Mouse (Mus musculus) embryonic facial prominence, embryonic 13.5 days (tissue): ENCODE measurements around the gene Fut2. TPM values are rescaled to one million over a fixed set of nuclear protein-coding genes. Genes with fewer than 3 reads are reported as not detected.

Experiments used
- ATAC-seq: fragments of 200-750 bp; cut with Nextera tagmentation; 2 replicates; pipeline ENCODE4 v1.8.0; 2017; ENCODE audit warnings: low read depth; ENCODE audit not compliant: insufficient number of reproducible peaks, insufficient read depth, low FRiP score, low TSS enrichment
- H3K27ac ChIP-seq: fragments of 300-500 bp; sonication (generic); 2 replicates; pipeline ENCODE4 v1.5.1; 2015; ENCODE audit warnings: moderate library complexity, mild to moderate bottlenecking, inconsistent platforms
- H3K27me3 ChIP-seq: fragments of 300-500 bp; sonication (generic); 2 replicates; pipeline ENCODE4 v1.6.1; 2015; ENCODE audit warnings: mild to moderate bottlenecking, inconsistent platforms
- H3K36me3 ChIP-seq: fragments of 300-500 bp; sonication (generic); 2 replicates; pipeline ENCODE4 v1.6.1; 2015; ENCODE audit warnings: mild to moderate bottlenecking, inconsistent platforms
- H3K4me1 ChIP-seq: fragments of 300-500 bp; sonication (generic); 2 replicates; pipeline ENCODE4 v1.6.1; 2015; ENCODE audit warnings: inconsistent platforms
- H3K4me2 ChIP-seq: fragments of 300-500 bp; sonication (generic); 2 replicates; pipeline ENCODE4 v1.6.1; 2015; ENCODE audit warnings: moderate library complexity, mild to moderate bottlenecking, inconsistent platforms
- H3K4me3 ChIP-seq: fragments of 300-500 bp; sonication (generic); 2 replicates; pipeline ENCODE4 v1.5.1; 2015; ENCODE audit warnings: mild to moderate bottlenecking, inconsistent platforms
- H3K9ac ChIP-seq: fragments of 300-500 bp; sonication (generic); 2 replicates; pipeline ENCODE4 v1.6.1; 2015; ENCODE audit warnings: mild to moderate bottlenecking, inconsistent platforms
- H3K9me3 ChIP-seq: fragments of 300-500 bp; sonication (generic); 2 replicates; pipeline ENCODE4 v1.6.1; 2016; ENCODE audit warnings: inconsistent platforms
- WGBS: fragments of 180-500 bp; shearing (Covaris S2); methylation state at CpG from one replicate; pipeline ENCODE4 v1.1.7; 2015; ENCODE audit warnings: mixed read lengths; 5-methylcytosine and 5-hydroxymethylcytosine counted together
- polyA plus RNA-seq: library from polyadenylated mRNA; unstranded; fragments of >200 nt; fragmentation: Nextera tagmentation; extraction: Ambion mirVana; gene quantifications from 2 replicates; pipeline ENCODE4 v1.2.1, GENCODE M21; 2015

Fut2 gene
- polyA plus RNA-seq, 1 experiment from 2014 or later = 0.45 TPM

DNA sequence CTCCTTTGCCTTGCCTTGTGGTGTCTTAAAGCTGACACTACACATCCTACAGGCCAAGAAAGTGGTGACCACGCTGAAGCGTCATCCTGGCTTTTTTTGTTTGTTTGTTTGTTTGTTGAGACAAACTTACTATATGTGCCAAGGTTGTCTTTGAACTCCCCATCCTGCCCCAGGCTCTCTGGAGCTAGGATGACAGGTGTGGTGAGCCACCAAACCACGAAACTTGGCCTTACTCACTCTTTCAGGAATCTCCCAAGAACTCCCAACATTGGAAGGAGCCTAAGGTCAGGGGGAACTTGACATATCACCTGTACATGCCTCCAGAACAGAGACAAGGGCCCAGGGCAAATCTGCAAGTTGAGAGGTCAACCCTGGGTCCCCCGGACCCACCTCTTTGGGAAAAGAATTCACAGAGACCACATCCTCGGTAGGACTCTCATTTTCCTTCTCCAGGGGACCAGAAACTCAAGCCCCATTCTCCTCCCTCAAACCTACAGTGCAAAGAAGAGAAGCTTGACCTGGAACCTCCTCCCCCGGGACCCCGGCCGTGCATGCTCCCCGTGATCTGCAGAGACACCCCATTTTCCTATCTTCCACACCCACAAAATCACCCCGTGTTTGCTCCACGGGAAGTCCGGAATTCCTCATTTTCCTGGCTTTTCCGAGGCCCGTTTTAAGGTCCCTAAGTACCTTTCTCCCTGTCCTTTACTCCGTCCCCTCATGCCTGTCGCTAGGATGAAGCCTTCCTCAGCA is 23.5 kb downstream of the Fut2 start:
- Histone ChIP-seq H3K4me2 (peak overlapping the region; percentile 81), H3K9ac (peak overlapping the region; percentile 83), H3K4me3 (peak overlapping the region; percentile 54), H3K27ac (peak overlapping the region; percentile 95), H3K36me3 (no peaks in the 10 kb centered on the region), H3K9me3 (no peaks in the 10 kb centered on the region), H3K4me1 (peaks cover 48% of the 10 kb centered on the region), H3K27me3 (no peaks in the 10 kb centered on the region)
- WGBS = 33% methylated on average over 16 of the region's 16 CpGs
- no peak for ATAC-seq

DNA sequence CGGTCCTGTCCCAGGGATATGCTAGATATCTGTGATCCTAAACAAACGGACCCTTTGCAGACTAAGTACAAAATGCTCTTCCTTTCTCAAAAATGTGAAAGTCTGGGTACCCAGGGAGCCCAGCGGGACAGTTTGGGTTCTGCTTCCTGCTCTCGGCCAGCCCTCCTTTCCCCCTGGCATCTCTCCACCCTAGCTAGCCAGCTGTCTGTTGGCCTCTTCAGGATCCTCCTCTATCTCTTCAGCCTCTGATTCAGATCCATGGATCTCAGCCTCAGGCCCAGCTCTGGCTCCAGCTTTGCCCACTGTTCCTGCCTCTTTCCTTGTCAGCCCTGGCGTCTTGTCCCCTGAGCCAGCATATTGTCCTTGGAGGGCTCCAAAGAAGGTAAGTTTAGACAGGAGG is 24.1 kb downstream of the Fut2 start:
- H3K4me1 ChIP-seq = peaks cover 49% of the 10 kb centered on the region

DNA sequence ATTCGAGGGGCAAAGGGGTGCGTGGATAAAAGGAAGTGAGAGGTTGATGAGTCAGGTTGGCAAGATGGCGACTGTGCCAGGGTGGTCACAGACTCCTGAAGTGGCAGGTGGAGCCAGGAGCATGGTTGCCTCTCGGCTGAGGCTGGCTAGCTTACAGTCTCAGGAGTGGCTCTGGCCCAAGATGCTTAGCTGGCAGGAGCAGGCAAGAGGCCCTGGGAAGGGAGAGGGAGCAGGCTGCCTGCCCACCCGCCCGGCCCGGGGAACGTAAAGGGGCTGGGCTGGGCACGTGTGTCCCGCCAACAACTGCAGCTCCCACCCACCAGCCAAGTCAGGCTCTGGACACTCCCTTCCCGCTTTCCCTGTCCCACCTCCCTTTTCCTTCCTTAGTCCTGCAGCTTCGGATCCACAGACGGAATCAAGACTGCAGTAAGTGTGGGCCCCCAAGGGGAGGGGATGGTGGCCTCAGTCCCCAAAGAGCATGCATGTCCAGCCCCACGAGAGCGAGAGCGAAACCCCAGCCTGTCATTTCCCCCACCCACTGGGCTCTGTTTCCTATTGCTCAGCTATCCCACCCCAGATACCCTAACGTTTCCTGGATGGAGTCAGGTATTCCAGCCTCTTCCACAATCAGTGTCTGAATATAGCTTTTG is 24.7 kb downstream of the Fut2 start:
- peak overlapping the region; percentile 83 for H3K9ac ChIP-seq
- H3K4me3 ChIP-seq = peak overlapping the region; percentile 54
- ATAC-seq = no peak
- 60% methylated on average over 17 of the region's 17 CpGs for WGBS
- H3K4me2 ChIP-seq = peak overlapping the region; percentile 81
- peak overlapping the region; percentile 95 for H3K27ac ChIP-seq
- H3K27me3 ChIP-seq = no peaks in the 10 kb centered on the region
- H3K9me3 ChIP-seq = no peaks in the 10 kb centered on the region
- H3K4me1 ChIP-seq = peaks cover 49% of the 10 kb centered on the region
- H3K36me3 ChIP-seq = peaks cover 4% of the 10 kb centered on the region

More for the DNA sequence above, 24.1 kb downstream of the Fut2 start:
- Histone ChIP-seq H3K4me2 (peak overlapping the region; percentile 81), H3K9ac (peak overlapping the region; percentile 83), H3K27me3 (no peaks in the 10 kb centered on the region), H3K36me3 (no peaks in the 10 kb centered on the region; the same call in 1 of the 2 replicates), H3K4me3 (peak overlapping the region; percentile 54), H3K9me3 (no peaks in the 10 kb centered on the region), H3K27ac (peak overlapping the region; percentile 95)
- 86% methylated on average over 5 of the region's 5 CpGs for WGBS
- ATAC-seq = no peak

DNA sequence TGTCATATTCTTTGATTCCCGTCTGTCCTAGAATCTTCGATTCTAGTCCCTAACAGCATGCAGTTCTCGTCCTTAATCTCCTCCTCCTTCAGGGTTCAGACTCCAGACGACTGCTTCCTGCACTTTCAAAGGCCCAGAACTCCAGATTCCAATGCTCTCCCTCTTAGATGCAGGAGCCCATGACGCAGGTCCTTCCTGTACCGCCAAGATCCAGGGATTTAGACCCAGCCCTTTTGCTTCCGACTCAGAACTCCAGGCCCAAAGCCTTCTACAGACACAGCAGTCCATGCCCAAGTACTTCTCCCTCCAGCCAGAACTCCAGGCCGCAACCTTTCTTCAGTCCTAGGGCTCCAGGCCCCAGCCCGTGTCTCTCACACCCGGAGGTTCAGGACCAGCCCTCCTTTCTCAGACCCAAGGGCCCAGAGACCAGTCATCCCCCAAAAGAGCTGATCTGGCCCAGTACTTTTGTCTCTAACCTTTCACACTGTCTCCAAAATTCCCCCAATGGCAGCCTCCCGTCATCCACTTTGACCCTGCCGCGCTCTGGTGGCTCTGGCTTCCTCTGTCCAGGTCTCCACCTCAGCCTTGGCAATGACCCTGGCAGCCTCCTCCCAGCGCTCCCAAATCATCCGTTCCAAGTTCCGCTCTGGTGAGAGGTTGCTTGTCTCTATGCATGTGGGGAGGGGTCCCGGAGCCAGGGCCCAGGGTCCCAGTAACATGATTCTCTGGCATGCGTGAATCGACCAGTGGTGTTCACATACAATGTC is 25.8 kb downstream of the Fut2 start:
- Histone ChIP-seq H3K4me2 (no peak overlapping the region), H3K4me1 (peaks cover 49% of the 10 kb centered on the region), H3K9ac (peak overlapping the region; percentile 11; the same call in 1 of the 2 replicates), H3K36me3 (peaks cover 11% of the 10 kb centered on the region), H3K27ac (peak overlapping the region; percentile 95; the same call in 1 of the 2 replicates), H3K9me3 (0 out of 2 replicates have a peak, but pooled peaks cover 6% of the 10 kb centered on the region), H3K27me3 (no peaks in the 10 kb centered on the region), H3K4me3 (no peak overlapping the region)
- no peak for ATAC-seq
- WGBS = 68% methylated on average over 19 of the region's 19 CpGs

DNA sequence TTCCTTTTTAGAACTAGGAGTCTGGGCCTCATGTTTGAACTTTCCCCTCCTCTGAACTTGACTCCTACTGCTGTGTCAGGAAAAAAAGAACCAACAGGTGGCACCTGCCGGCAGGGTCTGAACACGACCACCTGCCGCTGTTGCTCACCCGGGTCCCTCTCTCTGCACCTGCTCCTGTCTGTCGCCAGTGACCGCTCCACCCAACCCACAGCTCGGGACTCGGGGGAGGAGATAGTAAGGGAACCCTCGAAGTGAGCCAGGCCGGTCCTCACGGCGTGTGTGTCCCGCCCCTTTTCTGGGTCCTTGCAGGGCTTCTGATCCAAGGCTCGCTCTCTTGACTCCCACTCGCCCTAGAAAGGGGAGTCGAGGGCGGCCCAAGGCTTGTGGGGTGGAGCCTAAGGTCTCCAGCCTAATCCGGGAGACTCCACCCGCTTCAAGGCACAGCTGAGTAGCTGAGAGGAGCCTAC is 26.6 kb downstream of the Fut2 start, which contains the start of gene Mamstr:
Gene Mamstr, plus strand, starts transcription at position 417 of the 467 bp plus-strand sequence.
- Histone ChIP-seq H3K9me3 (0 out of 2 replicates have a peak, but pooled peaks cover 6% of the 10 kb centered on the region), H3K4me3 (no peak within 1 kb of the TSS), H3K9ac (peak within 1 kb of the TSS; percentile 11; the same call in 1 of the 2 replicates), H3K27ac (peak within 1 kb of the TSS; percentile 95; the same call in 1 of the 2 replicates), H3K27me3 (no peaks in the 10 kb centered on the region), H3K4me1 (peaks cover 44% of the 10 kb centered on the region), H3K4me2 (peak within 1 kb of the TSS; percentile 60), H3K36me3 (peaks cover 11% of the 10 kb centered on the region)
- 17% methylated on average over 19 of the region's 19 CpGs for WGBS
- ATAC-seq = no peak

DNA sequence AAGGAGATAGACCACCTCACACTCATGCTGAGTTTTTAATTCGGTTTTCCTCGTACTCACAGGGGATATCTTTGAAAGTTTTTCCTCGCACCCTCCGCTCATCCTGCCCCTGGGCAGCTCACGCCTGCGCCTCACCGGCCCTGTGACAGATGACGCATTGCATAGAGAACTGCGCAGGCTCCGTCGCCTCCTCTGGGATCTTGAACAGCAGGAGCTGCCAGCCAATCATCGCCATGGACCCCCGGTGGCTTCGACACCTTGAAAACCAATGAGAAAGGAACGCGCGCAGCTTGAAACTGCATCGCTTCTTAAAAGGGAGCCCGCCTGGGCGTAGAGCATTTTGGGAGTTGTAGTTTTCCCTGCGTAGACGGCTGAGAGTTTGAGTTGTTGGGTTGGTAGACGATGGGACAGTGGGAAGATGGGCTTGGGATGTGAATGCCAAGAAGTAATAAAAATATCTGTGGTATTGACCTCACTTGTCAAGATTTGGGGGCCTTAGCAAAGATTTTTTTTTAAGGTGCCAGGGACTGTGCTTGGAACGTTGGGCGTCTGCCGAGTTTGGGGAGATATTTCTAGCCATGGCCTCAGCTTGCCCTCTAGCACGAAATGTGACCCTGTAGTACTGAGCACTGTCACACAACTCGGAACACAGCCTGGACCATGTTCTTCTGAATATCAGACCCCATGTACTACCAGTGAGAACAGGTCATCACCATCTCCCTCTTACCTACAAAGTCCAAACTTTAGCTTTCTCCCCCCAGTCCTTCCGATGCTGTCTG is 27.4 kb downstream of the Fut2 start:
- Histone ChIP-seq H3K4me2 (peak overlapping the region; percentile 60), H3K36me3 (peaks cover 11% of the 10 kb centered on the region), H3K27ac (no peak overlapping the region; the same call in 1 of the 2 replicates), H3K9ac (peak overlapping the region; percentile 64), H3K27me3 (no peaks in the 10 kb centered on the region), H3K4me1 (peaks cover 37% of the 10 kb centered on the region), H3K9me3 (0 out of 2 replicates have a peak, but pooled peaks cover 6% of the 10 kb centered on the region), H3K4me3 (peak overlapping the region; percentile 36)
- ATAC-seq = peak; percentile 83
- 18% methylated on average over 29 of the region's 29 CpGs for WGBS

DNA sequence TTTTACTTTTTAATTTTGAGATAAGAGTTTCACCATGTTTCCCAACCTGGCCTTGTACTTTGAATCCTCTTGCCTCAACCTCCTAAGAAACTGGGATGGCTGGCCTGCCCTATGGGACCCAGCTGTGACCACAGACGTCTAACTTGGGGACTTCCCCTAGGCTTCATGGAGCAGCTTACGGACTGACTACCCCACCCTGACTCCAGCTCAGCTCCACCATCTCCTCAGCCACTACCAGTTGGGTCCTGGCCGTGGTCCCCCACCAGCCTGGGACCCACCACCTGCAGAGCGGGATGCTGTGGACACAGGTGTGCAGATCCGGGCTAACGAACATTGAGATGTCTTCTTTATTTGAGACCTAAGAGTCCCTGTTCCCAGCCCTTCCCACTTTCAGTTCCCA is 28.5 kb downstream of the Fut2 start:
- peak overlapping the region; percentile 64; the same call in 1 of the 2 replicates for H3K9ac ChIP-seq
- H3K9me3 ChIP-seq = 0 out of 2 replicates have a peak, but pooled peaks cover 6% of the 10 kb centered on the region
- no peak overlapping the region for H3K4me3 ChIP-seq
- H3K4me1 ChIP-seq = peaks cover 32% of the 10 kb centered on the region
- H3K27me3 ChIP-seq = peaks cover 9% of the 10 kb centered on the region
- H3K27ac ChIP-seq = no peak overlapping the region
- H3K4me2 ChIP-seq = peak overlapping the region; percentile 60
- no peak for ATAC-seq
- WGBS = 94% methylated on average over 6 of the region's 6 CpGs
- H3K36me3 ChIP-seq = peaks cover 11% of the 10 kb centered on the region

DNA sequence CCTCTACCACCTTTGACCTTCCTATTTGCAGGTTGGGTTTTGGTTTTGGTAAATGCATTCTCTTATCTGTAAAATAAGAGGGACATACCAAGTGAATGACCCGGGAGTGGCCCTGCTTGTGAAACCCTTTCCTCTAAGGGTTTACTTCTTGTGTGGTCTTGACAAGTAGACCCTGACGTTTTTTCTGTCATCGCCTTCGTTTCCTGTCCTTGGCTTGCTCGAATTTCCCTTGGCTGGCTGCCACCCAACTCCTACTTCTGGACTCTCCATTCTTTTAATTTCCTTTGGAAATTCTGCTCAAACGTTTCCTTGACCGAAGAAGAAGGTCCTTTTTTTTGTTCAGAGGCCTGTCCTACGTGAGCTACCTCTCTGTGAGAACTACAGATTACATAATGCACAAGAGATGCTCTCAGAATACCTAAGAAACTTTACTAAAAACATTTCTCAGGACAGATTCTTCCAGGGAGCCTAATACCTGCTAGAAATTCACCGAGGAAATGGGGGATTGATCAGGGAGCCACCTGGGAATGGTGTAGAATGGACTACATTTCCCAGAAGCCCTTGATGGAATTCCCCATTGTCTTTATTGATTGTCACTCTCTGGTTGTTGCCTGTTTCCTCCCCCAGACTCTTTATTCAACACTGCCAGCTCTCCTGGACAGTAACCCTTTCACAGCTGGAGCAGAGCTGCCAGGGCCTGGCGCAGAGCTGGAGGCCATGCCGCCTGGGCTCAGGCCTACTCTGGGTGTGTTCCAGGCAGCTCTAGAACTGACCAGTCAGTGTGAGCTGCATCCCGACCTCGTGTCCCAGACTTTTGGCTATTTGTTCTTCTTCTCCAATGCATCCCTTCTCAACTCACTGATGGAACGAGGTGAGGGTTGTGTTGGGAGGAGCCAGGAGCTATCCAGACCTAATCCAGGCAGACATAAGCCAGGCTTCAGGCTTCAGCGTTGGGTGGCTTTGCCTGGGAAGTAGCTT is 30.2 kb downstream of the Fut2 start:
- Histone ChIP-seq H3K27ac (0 out of 2 replicates have a peak overlapping the region, but pooled peaks have one; percentile 13), H3K4me2 (no peak overlapping the region), H3K4me3 (no peak overlapping the region), H3K9ac (no peak overlapping the region), H3K9me3 (0 out of 2 replicates have a peak, but pooled peaks cover 6% of the 10 kb centered on the region), H3K36me3 (peaks cover 11% of the 10 kb centered on the region), H3K27me3 (peaks cover 24% of the 10 kb centered on the region), H3K4me1 (peaks cover 21% of the 10 kb centered on the region)
- no peak for ATAC-seq
- WGBS = 77% methylated on average over 15 of the region's 15 CpGs

DNA sequence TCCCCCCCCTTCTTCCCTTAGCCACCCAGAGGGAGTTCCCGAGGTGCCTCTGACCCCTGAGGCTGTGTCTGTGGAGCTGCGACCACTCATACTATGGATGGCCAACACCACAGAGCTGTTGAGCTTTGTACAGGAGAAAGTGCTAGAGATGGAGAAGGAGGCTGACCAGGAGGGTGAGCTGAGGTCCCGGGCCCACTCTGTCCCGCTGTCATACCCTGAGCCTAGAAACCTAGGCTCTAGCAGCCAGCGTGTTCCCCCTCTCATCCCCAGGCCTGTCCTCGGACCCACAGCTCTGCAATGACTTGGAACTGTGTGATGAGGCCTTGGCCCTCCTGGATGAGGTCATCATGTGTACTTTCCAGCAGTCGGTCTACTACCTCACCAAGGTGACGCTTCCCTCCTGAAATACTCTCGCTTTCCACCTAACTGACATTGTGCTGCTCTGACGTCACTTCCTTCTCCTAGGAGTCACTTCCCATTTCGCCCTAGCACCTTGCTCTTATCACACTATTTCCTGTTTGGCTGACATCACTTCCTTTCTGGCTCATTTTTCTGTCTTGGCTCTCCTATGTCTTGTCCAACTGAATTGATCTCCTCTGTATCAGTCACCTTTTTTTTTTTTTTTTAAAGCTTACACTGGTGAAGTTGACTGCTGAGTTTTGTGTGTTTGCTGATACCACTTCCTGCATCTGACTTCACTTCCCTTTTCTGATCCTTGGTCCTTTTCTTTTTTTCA is 31.1 kb downstream of the Fut2 start:
- 0 out of 2 replicates have a peak, but pooled peaks cover 6% of the 10 kb centered on the region for H3K9me3 ChIP-seq
- H3K4me2 ChIP-seq = no peak overlapping the region
- 0 out of 2 replicates have a peak overlapping the region, but pooled peaks have one; percentile 13 for H3K27ac ChIP-seq
- H3K4me1 ChIP-seq = peaks cover 15% of the 10 kb centered on the region
- WGBS = 79% methylated on average over 11 of the region's 11 CpGs
- H3K36me3 ChIP-seq = peaks cover 11% of the 10 kb centered on the region
- H3K9ac ChIP-seq = no peak overlapping the region
- H3K4me3 ChIP-seq = no peak overlapping the region
- peaks cover 30% of the 10 kb centered on the region for H3K27me3 ChIP-seq
- no peak for ATAC-seq
